Mouse (Mus musculus) liver, postnatal 0 days (tissue): Measurements from ENCODE around the gene Mis18a.
A peak's percentile ranks its signal among the peaks of the same experiment; 100 is the strongest.

ENCODE experiments used
- CTCF ChIP-seq: sonication (generic); IDR thresholded peaks from 2 replicates; pipeline ENCODE4 v1.5.1; 2016; ENCODE audit warnings: antibody characterized with exemption, low read depth
- EP300 ChIP-seq: IDR thresholded peaks from 2 replicates; pipeline ENCODE4 v1.6.1; 2016; ENCODE audit warnings: antibody characterized with exemption, low read depth, mild to moderate bottlenecking

- TF ChIP-seq CTCF (no peak), EP300 (0 out of 2 replicates have a peak, but pooled peaks have one; percentile 43)
These were observed 33.3 kb upstream of the Mis18a start for GRCm38 (mm10) chr16:90760515-90760914.
